Mouse (Mus musculus) embryonic facial prominence, embryonic 13.5 days (tissue): ENCODE data around the gene Pcna. TPM values are rescaled to one million over a fixed set of nuclear protein-coding genes. Genes with fewer than 3 reads are reported as not detected.
"Not testable (repeated sequence)": the region's sequence is repeated elsewhere in the genome, so short reads cannot be mapped to it uniquely, and the experiment has no call there.

ENCODE experiments used
- ATAC-seq: fragments of 200-750 bp; cut with Nextera tagmentation; 2 replicates; pipeline ENCODE4 v1.8.0; 2017; ENCODE audit warnings: low read depth; ENCODE audit not compliant: insufficient number of reproducible peaks, insufficient read depth, low FRiP score, low TSS enrichment
- H3K27ac ChIP-seq: fragments of 300-500 bp; sonication (generic); 2 replicates; pipeline ENCODE4 v1.5.1; 2015; ENCODE audit warnings: moderate library complexity, mild to moderate bottlenecking, inconsistent platforms
- H3K27me3 ChIP-seq: fragments of 300-500 bp; sonication (generic); 2 replicates; pipeline ENCODE4 v1.6.1; 2015; ENCODE audit warnings: mild to moderate bottlenecking, inconsistent platforms
- H3K36me3 ChIP-seq: fragments of 300-500 bp; sonication (generic); 2 replicates; pipeline ENCODE4 v1.6.1; 2015; ENCODE audit warnings: mild to moderate bottlenecking, inconsistent platforms
- H3K4me1 ChIP-seq: fragments of 300-500 bp; sonication (generic); 2 replicates; pipeline ENCODE4 v1.6.1; 2015; ENCODE audit warnings: inconsistent platforms
- H3K4me2 ChIP-seq: fragments of 300-500 bp; sonication (generic); 2 replicates; pipeline ENCODE4 v1.6.1; 2015; ENCODE audit warnings: moderate library complexity, mild to moderate bottlenecking, inconsistent platforms
- H3K4me3 ChIP-seq: fragments of 300-500 bp; sonication (generic); 2 replicates; pipeline ENCODE4 v1.5.1; 2015; ENCODE audit warnings: mild to moderate bottlenecking, inconsistent platforms
- H3K9ac ChIP-seq: fragments of 300-500 bp; sonication (generic); 2 replicates; pipeline ENCODE4 v1.6.1; 2015; ENCODE audit warnings: mild to moderate bottlenecking, inconsistent platforms
- H3K9me3 ChIP-seq: fragments of 300-500 bp; sonication (generic); 2 replicates; pipeline ENCODE4 v1.6.1; 2016; ENCODE audit warnings: inconsistent platforms
- WGBS: fragments of 180-500 bp; shearing (Covaris S2); methylation state at CpG from one replicate; pipeline ENCODE4 v1.1.7; 2015; ENCODE audit warnings: mixed read lengths; 5-methylcytosine and 5-hydroxymethylcytosine counted together
- polyA plus RNA-seq: library from polyadenylated mRNA; unstranded; fragments of >200 nt; fragmentation: Nextera tagmentation; extraction: Ambion mirVana; gene quantifications from 2 replicates; pipeline ENCODE4 v1.2.1, GENCODE M21; 2015

Pcna gene
- polyA plus RNA-seq, 1 experiment from 2014 or later, result 274 TPM

- peak overlapping the region; percentile 89 for H3K27ac ChIP-seq
- H3K9ac ChIP-seq, result peak overlapping the region; percentile 77
- ATAC-seq, result no peak
- H3K27me3 ChIP-seq, result no peaks in the 10 kb centered on the region
- H3K36me3 ChIP-seq, result peaks cover 19% of the 10 kb centered on the region
- peak overlapping the region; percentile 73 for H3K4me2 ChIP-seq
- H3K4me3 ChIP-seq, result peak overlapping the region; percentile 70
- H3K4me1 ChIP-seq, result peaks cover 27% of the 10 kb centered on the region
- 11% methylated on average over 8 of the region's 8 CpGs for WGBS
- no peaks in the 10 kb centered on the region for H3K9me3 ChIP-seq
Observed at GRCm38 (mm10) chr2:132251911-132252310, 1.2 kb downstream of the Pcna start.

DNA sequence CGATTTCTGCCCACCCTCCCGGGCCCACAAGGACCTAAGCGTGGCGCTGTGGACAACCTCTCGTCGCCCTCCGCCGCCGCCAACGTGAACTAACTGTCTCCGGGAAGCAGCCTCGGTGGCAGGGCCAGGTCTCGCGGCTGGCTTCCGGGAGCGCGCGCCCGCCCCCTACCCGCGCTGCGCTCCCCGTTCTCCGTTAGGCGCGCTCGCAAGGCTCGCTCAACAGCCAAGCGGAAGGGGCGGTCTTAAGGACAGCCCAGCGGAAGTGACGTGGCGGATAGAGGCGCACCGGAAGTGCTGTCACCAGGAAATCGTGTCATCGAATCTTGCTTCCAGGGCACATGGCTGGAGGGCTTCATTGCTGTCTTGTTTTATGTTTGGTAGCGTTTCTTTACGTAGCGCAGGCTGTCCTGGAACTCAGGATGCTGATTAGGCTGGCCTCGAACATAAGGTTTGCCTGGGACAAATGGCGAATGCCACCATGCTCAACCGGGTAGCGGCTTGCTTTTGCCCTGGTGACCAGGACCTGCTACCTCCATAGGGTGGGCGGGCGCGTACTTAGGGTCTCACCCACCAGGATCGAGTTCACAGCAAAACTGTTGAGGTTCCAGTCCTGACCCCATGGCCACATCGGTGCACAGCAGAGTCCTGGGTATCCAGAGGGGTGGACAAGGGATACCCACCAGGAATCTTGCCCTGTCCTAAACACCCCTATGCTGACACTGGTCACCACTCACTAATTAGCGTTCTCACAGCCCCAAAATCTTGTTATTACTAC, 5.4 kb downstream of the Pcna start, which contains the start of gene Tmem230:
Gene Tmem230 (minus strand): TSS at position 269 of the 775 bp plus-strand sequence.
- peak; percentile 88 for ATAC-seq
- H3K9ac ChIP-seq, result peak within 1 kb of the TSS; percentile 79
- H3K27me3 ChIP-seq, result no peaks in the 10 kb centered on the region
- H3K27ac ChIP-seq, result peak within 1 kb of the TSS; percentile 85
- no peaks in the 10 kb centered on the region for H3K9me3 ChIP-seq
- WGBS, result 3% methylated on average over 50 of the region's 50 CpGs
- H3K4me2 ChIP-seq, result peak within 1 kb of the TSS; percentile 81
- peaks cover 31% of the 10 kb centered on the region for H3K4me1 ChIP-seq
- H3K4me3 ChIP-seq, result peak within 1 kb of the TSS; percentile 61
- peaks cover 38% of the 10 kb centered on the region for H3K36me3 ChIP-seq

- Histone ChIP-seq H3K9ac (no peak overlapping the region), H3K36me3 (peaks cover 29% of the 10 kb centered on the region), H3K4me2 (no peak overlapping the region), H3K27ac (no peak overlapping the region), H3K27me3 (no peaks in the 10 kb centered on the region), H3K4me1 (peaks cover 11% of the 10 kb centered on the region), H3K4me3 (no peak overlapping the region), H3K9me3 (no peaks in the 10 kb centered on the region)
- ATAC-seq, result no peak
- WGBS, result 94% methylated on average over 3 of the region's 3 CpGs
Observed at GRCm38 (mm10) chr2:132243370-132243769, 9.7 kb downstream of the Pcna start.

- ATAC-seq, H3K9me3 ChIP-seq, H3K27me3 ChIP-seq, H3K9ac ChIP-seq, H3K4me1 ChIP-seq, H3K4me3 ChIP-seq, H3K27ac ChIP-seq, H3K4me2 ChIP-seq: not testable (repeated sequence)
- 25% methylated on average over 9 of the region's 10 CpGs for WGBS
- peaks cover 28% of the 10 kb centered on the region for H3K36me3 ChIP-seq
Observed at GRCm38 (mm10) chr2:132240457-132240856, 12.7 kb downstream of the Pcna start.

DNA sequence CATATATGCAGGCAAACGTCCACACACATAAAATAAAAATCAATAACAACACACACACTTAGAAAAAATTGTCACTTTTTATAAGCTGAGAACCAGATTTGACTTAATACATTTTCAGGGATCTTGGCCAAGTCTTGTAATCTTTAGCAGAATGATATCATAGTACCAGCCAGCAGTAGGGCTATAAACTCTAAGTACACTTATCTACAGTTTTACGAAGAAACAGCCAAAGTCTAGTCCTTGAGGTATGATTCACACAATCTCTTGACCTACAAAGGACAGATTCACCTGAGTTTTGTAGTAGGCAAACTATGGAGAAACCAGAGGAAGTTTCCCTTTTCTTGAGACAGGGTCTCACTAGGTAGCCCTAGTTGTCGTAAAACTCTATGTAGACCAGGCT, 13.7 kb downstream of the Pcna start:
- not testable (repeated sequence) for H3K27ac ChIP-seq, H3K27me3 ChIP-seq, H3K4me3 ChIP-seq, H3K4me1 ChIP-seq, ATAC-seq, H3K4me2 ChIP-seq, H3K9ac ChIP-seq, H3K9me3 ChIP-seq
- WGBS, result 90% methylated on average over 3 of the region's 3 CpGs
- peaks cover 24% of the 10 kb centered on the region for H3K36me3 ChIP-seq

DNA sequence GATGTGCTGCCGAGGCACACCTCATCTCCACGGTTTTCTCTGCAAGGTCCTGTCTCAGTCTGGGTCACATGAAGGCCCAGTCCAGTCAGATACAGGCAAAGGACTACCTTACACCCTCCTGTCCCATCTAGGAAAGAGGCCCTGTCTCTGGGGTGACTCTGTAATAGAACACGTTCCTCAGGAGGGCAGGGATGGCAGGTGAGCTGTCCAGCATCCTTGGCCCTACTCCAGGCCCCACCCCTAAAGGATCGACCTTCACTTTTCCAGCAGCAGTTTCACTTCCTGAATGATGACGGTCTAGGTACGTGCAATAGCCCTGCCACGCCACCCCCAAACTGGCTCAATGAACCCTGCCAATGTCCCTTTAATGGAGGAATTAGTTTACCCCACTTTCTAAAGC, 17.1 kb downstream of the Pcna start:
- WGBS, result 76% methylated on average over 7 of the region's 7 CpGs
- Histone ChIP-seq H3K4me2 (no peak overlapping the region), H3K27ac (no peak overlapping the region), H3K27me3 (no peaks in the 10 kb centered on the region), H3K4me3 (no peak overlapping the region), H3K9ac (no peak overlapping the region), H3K36me3 (no peaks in the 10 kb centered on the region), H3K9me3 (no peaks in the 10 kb centered on the region), H3K4me1 (no peaks in the 10 kb centered on the region)
- no peak for ATAC-seq

- H3K4me3 ChIP-seq, result no peak overlapping the region
- H3K27ac ChIP-seq, result no peak overlapping the region
- no peak overlapping the region for H3K9ac ChIP-seq
- H3K9me3 ChIP-seq, result no peaks in the 10 kb centered on the region
- WGBS, result 39% methylated on average over 2 of the region's 2 CpGs
- H3K4me1 ChIP-seq, result no peaks in the 10 kb centered on the region
- H3K4me2 ChIP-seq, result no peak overlapping the region
- ATAC-seq, result no peak
- H3K27me3 ChIP-seq, result no peaks in the 10 kb centered on the region
- H3K36me3 ChIP-seq, result no peaks in the 10 kb centered on the region
Observed at GRCm38 (mm10) chr2:132235291-132235690, 17.8 kb downstream of the Pcna start.

- WGBS, result 65% methylated on average over 16 of the region's 16 CpGs
- Histone ChIP-seq H3K27ac (no peak overlapping the region), H3K4me2 (no peak overlapping the region), H3K27me3 (no peaks in the 10 kb centered on the region), H3K9ac (no peak overlapping the region), H3K4me3 (no peak overlapping the region), H3K4me1 (no peaks in the 10 kb centered on the region), H3K9me3 (no peaks in the 10 kb centered on the region), H3K36me3 (no peaks in the 10 kb centered on the region)
- no peak for ATAC-seq
Observed at GRCm38 (mm10) chr2:132233985-132234765, 18.9 kb downstream of the Pcna start.

DNA sequence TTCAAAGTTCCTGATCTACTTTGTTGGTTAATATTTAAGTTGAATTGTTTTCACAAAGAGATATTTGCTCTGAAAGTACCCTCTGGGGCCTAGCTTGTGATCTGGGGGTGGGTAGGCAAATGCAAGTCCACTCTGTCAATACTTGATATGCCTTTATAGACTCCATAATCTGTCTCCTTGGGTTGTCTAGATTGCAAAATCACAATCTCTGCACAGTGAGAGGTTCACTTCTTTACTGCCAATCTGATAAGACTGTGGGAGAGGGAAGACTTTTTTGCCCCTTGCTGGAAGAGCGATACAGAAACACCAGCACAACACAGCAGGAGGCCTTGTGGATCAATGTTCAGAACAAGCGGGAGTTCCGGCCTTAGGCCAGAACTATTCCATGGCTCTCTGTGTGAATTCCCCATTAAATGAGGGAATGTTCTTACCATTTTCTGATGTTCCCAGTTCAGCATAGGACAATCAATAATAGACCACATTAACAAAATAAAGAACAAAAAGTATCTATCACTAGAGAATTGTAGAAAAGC, 20.6 kb downstream of the Pcna start:
- 86% methylated on average over 3 of the region's 3 CpGs for WGBS
- Histone ChIP-seq H3K4me3 (no peak overlapping the region), H3K9ac (no peak overlapping the region), H3K27me3 (no peaks in the 10 kb centered on the region), H3K4me1 (no peaks in the 10 kb centered on the region), H3K4me2 (no peak overlapping the region), H3K36me3 (no peaks in the 10 kb centered on the region), H3K27ac (no peak overlapping the region), H3K9me3 (no peaks in the 10 kb centered on the region)
- ATAC-seq, result no peak

DNA sequence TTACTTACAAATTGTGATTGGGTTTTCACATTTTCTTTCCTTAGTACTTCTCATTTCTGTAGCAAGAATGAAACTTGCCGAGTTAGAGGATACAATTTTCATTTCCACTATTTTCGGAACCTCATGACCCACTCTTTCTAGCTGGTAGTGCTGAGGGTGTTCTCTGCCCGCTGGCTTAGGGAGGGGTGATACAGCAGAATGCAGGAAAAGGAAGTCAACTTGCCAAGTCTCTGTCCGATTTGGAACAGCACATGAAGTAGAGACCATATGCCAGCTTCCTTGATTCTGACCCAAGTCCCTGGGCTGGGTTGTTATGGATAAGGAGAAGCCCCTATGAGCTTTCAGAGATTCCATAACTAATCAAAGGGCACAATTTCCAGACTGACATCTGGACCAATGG, 28.8 kb downstream of the Pcna start:
- Histone ChIP-seq H3K27ac (no peak overlapping the region), H3K36me3 (no peaks in the 10 kb centered on the region), H3K9me3 (no peaks in the 10 kb centered on the region), H3K4me3 (no peak overlapping the region), H3K4me2 (no peak overlapping the region), H3K4me1 (no peaks in the 10 kb centered on the region), H3K27me3 (no peaks in the 10 kb centered on the region), H3K9ac (no peak overlapping the region)
- WGBS, result 86% methylated on average over 4 of the region's 4 CpGs
- no peak for ATAC-seq

DNA sequence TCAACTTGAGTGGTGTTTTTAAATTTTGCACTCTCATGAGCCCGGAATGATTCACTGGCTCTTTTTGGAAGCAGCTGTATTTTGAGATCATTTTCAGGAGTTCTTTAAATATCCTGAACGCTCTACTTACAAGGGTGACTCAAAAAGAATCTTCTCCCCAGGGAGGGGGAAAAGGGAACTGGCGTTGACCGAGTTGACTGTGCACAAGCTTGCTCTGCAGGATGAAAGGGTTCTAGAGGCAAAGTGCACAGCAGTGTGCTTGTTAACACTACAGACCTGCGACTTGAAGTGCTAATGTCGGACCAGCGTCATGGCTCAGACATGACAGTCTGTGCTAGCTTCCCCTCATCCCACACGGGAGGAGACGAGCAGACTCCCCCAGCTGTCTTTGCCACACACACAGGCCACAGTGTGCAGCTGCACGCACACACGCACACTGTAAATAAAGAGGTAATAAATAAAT, 31.5 kb downstream of the Pcna start:
- H3K27ac ChIP-seq, result no peak overlapping the region
- H3K9me3 ChIP-seq, result no peaks in the 10 kb centered on the region
- no peaks in the 10 kb centered on the region for H3K36me3 ChIP-seq
- H3K4me2 ChIP-seq, result no peak overlapping the region
- no peak overlapping the region for H3K4me3 ChIP-seq
- H3K4me1 ChIP-seq, result no peaks in the 10 kb centered on the region
- whole genome bisulfite sequencing, result 73% methylated on average over 11 of the region's 11 CpGs
- H3K9ac ChIP-seq, result no peak overlapping the region
- H3K27me3 ChIP-seq, result no peaks in the 10 kb centered on the region
- no peak for ATAC-seq
